Mouse (Mus musculus): Measurements from ENCODE around the gene Anxa11. TPM values are rescaled to one million over a fixed set of nuclear protein-coding genes. Genes with fewer than 3 reads are reported as not detected.
"Not testable (repeated sequence)": the region's sequence is repeated elsewhere in the genome, so short reads cannot be mapped to it uniquely, and the experiment has no call there.

The Anxa11 gene
- polyA plus RNA-seq, 1 experiment from 2014 or later: 1.7 TPM

GRCm38 (mm10) chr14:25845832-25846383 lies 4.0 kb downstream of the Anxa11 start:
- Histone ChIP-seq H3K4me3 (no peak overlapping the region), H3K9ac (replicated peaks) (no peak overlapping the region), H3K36me3 (no peaks in the 10 kb centered on the region), H3K27me3 (peaks cover 18% of the 10 kb centered on the region; the same call in 1 of the 2 replicates), H3K27ac (replicated peaks) (no peak overlapping the region), H3K4me1 (peaks cover 13% of the 10 kb centered on the region), H3K4me2 (replicated peaks) (no peak overlapping the region), H3K9me3 (no peaks in the 10 kb centered on the region)
- ATAC-seq (replicated peaks): no peak
- 95% methylated on average over 6 of the region's 6 CpGs for WGBS

- Histone ChIP-seq H3K36me3 (no peaks in the 10 kb centered on the region), H3K27me3 (peaks cover 14% of the 10 kb centered on the region; the same call in 1 of the 2 replicates), H3K27ac (replicated peaks) (no peak overlapping the region), H3K4me3 (no peak overlapping the region), H3K4me1 (peaks cover 13% of the 10 kb centered on the region), H3K4me2 (replicated peaks) (no peak overlapping the region), H3K9me3 (no peaks in the 10 kb centered on the region), H3K9ac (replicated peaks) (no peak overlapping the region)
- ATAC-seq (replicated peaks): no peak
- WGBS: 85% methylated on average over 8 of the region's 8 CpGs
These were observed 4.6 kb downstream of the Anxa11 start for GRCm38 (mm10) chr14:25846516-25846915.

DNA sequence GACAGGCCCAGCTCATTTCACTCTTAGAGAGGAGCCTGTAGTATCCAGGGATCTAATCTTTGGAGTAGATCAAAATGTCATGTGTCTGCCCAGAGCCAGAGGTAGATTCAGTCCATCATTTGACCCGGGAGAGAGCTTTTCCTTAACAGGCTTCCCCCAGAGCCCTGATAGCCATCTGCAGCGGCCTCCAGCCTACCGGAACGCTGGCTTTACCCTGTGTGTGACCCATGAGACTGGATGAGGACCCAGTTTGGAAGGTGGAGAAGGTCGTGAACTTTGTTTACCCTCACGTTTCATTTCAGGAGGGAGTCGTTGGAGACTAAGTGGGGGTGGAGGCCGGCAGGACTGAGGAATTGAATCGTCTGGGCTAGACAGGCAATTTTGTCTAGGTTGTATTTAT lies 5.7 kb downstream of the Anxa11 start:
- Histone ChIP-seq H3K27ac (replicated peaks) (no peak overlapping the region), H3K4me2 (replicated peaks) (no peak overlapping the region), H3K4me3 (no peak overlapping the region), H3K9me3 (no peaks in the 10 kb centered on the region), H3K9ac (replicated peaks) (no peak overlapping the region), H3K27me3 (0 out of 2 replicates have a peak, but pooled peaks cover 4% of the 10 kb centered on the region), H3K4me1 (peaks cover 1% of the 10 kb centered on the region; the same call in 1 of the 2 replicates), H3K36me3 (no peaks in the 10 kb centered on the region)
- WGBS: 68% methylated on average over 9 of the region's 9 CpGs
- ATAC-seq (replicated peaks): no peak

DNA sequence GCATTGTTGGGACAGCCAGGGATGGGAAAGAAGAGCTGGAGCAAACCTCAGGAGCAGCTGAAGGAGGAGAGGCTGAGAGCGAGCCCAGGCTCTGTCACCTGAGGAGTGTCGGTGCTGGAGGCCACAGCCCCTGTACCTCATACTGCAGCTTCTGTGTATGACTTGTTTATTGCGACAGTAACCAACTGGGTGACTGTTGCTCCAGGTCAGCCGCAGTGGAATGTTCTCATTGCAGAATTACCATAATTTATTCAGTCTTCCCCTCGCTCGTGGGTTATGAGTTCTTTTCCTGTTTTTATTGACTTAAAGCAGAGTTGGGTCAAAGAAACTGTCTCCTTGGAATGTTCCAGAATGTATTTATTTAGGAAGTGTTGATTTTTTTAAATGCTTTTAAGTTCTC lies 6.3 kb downstream of the Anxa11 start:
- Histone ChIP-seq H3K27me3 (no peaks in the 10 kb centered on the region), H3K9ac (replicated peaks) (no peak overlapping the region), H3K4me1 (no peaks in the 10 kb centered on the region), H3K36me3 (no peaks in the 10 kb centered on the region), H3K4me2 (replicated peaks) (no peak overlapping the region), H3K27ac (replicated peaks) (no peak overlapping the region), H3K9me3 (no peaks in the 10 kb centered on the region), H3K4me3 (no peak overlapping the region)
- no peak for ATAC-seq (replicated peaks)
- 87% methylated on average over 6 of the region's 6 CpGs for WGBS

DNA sequence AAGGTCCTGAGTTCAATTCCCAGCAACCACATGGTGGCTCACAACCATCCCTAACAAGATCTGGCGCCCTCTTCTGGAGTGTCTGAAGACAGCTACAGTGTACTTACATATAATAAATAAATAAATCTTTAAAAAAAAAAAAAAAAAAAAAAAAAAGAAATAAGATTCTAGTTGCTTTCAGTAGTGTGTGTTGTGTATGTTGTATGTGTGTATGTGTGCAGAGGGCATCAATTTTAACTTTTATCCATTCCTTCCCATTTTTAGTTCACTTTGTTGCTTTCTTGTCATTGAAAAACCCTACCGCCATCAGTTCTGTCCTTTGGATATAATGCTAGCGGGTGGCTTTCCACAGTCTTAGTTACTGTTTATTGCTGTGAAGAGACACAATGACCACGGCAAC lies 6.8 kb downstream of the Anxa11 start:
- not testable (repeated sequence) for H3K9me3 ChIP-seq; ATAC-seq (replicated peaks)

DNA sequence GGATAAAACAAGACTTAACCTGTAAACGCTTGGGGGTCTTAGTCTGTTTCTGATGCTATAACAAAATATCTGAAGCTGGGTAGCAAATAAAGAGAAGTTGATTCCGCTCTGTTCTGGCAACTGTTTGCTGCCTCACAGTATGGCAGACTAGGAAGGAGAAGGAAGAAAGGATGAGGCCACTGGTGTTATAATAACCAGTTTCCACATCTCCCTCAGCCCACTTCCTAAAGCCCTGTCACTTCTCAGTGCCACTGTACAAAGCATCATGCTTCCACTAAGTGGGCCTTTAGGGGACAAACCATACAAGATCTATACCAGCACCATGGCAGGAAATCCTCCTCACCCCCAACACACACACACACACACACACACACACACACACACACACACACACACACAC lies 8.5 kb downstream of the Anxa11 start:
- 93% methylated on average over 2 of the region's 2 CpGs for WGBS
- Histone ChIP-seq H3K4me2 (replicated peaks) (no peak overlapping the region), H3K9ac (replicated peaks) (no peak overlapping the region), H3K36me3 (no peaks in the 10 kb centered on the region), H3K27ac (replicated peaks) (no peak overlapping the region), H3K9me3 (no peaks in the 10 kb centered on the region), H3K4me1 (no peaks in the 10 kb centered on the region), H3K27me3 (no peaks in the 10 kb centered on the region), H3K4me3 (no peak overlapping the region)
- ATAC-seq (replicated peaks): no peak

More for the DNA sequence above, 6.8 kb downstream of the Anxa11 start:
- H3K27me3 ChIP-seq; H3K4me1 ChIP-seq; H3K4me2 ChIP-seq (replicated peaks); H3K4me3 ChIP-seq; H3K9ac ChIP-seq (replicated peaks); H3K27ac ChIP-seq (replicated peaks); H3K36me3 ChIP-seq: not testable (repeated sequence)
- 91% methylated on average over 3 of the region's 4 CpGs for WGBS

GRCm38 (mm10) chr14:25851189-25851588 lies 9.2 kb downstream of the Anxa11 start:
- Histone ChIP-seq H3K9ac (replicated peaks) (no peak overlapping the region), H3K4me3 (no peak overlapping the region), H3K9me3 (no peaks in the 10 kb centered on the region), H3K27me3 (no peaks in the 10 kb centered on the region), H3K36me3 (no peaks in the 10 kb centered on the region), H3K4me1 (no peaks in the 10 kb centered on the region), H3K4me2 (replicated peaks) (no peak overlapping the region), H3K27ac (replicated peaks) (no peak overlapping the region)
- 80% methylated on average over 6 of the region's 6 CpGs for WGBS
- no peak for ATAC-seq (replicated peaks)

DNA sequence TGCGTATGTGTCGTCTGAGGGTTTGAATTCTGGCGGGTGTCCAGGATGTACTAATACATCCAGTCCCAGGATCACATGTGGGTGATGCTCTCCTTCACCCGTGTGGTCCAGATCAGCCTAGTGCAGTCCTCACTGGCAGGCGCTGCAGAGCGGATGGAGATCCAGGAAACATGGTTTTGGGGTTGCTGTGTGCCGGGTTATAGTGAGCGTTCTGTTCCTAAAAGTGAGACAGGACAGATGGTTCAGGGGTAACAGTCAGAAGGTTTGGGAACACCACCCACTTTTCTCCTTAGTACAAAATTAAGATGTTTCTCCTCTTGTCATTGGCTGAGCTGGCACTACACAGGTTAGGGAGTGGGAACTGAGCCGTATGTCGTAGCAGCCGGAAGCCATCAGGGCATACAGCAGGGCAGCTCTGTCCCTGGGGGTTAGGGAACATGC lies 10.2 kb downstream of the Anxa11 start:
- Histone ChIP-seq H3K27ac (replicated peaks) (no peak overlapping the region), H3K9me3 (no peaks in the 10 kb centered on the region), H3K27me3 (no peaks in the 10 kb centered on the region), H3K36me3 (no peaks in the 10 kb centered on the region), H3K4me1 (no peaks in the 10 kb centered on the region), H3K4me2 (replicated peaks) (no peak overlapping the region), H3K9ac (replicated peaks) (no peak overlapping the region), H3K4me3 (no peak overlapping the region)
- ATAC-seq (replicated peaks): no peak
- WGBS: 81% methylated on average over 11 of the region's 11 CpGs

DNA sequence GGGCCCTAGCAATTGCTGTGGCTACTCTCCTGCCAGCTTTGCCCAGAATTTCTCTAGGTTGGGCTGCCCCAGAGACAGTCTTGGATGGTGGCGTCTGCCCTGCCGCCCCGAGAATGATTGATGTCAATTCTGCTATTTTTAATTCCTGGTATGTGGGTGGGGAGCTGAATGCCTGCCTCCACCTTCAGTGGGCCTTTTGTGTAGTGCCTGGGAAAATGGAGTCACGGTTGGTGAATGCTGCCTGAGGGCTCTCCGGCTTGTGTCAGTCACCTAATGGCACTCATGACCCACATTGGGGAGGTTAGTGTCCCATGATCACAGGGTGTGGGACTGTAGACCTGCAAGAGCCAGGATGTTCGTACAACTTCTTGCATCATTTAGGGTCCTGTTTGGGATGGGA lies 11.3 kb downstream of the Anxa11 start:
- Histone ChIP-seq H3K36me3 (no peaks in the 10 kb centered on the region), H3K4me2 (replicated peaks) (no peak overlapping the region), H3K27me3 (no peaks in the 10 kb centered on the region), H3K9me3 (no peaks in the 10 kb centered on the region), H3K4me3 (no peak overlapping the region), H3K27ac (replicated peaks) (no peak overlapping the region), H3K4me1 (no peaks in the 10 kb centered on the region), H3K9ac (replicated peaks) (no peak overlapping the region)
- no peak for ATAC-seq (replicated peaks)
- WGBS: 76% methylated on average over 6 of the region's 6 CpGs

GRCm38 (mm10) chr14:25853717-25854452 lies 11.9 kb downstream of the Anxa11 start:
- Histone ChIP-seq H3K4me1 (no peaks in the 10 kb centered on the region), H3K9ac (replicated peaks) (no peak overlapping the region), H3K36me3 (no peaks in the 10 kb centered on the region), H3K27ac (replicated peaks) (no peak overlapping the region), H3K4me3 (no peak overlapping the region), H3K27me3 (no peaks in the 10 kb centered on the region), H3K4me2 (replicated peaks) (no peak overlapping the region), H3K9me3 (no peaks in the 10 kb centered on the region)
- no peak for ATAC-seq (replicated peaks)
- 89% methylated on average over 16 of the region's 16 CpGs for WGBS

DNA sequence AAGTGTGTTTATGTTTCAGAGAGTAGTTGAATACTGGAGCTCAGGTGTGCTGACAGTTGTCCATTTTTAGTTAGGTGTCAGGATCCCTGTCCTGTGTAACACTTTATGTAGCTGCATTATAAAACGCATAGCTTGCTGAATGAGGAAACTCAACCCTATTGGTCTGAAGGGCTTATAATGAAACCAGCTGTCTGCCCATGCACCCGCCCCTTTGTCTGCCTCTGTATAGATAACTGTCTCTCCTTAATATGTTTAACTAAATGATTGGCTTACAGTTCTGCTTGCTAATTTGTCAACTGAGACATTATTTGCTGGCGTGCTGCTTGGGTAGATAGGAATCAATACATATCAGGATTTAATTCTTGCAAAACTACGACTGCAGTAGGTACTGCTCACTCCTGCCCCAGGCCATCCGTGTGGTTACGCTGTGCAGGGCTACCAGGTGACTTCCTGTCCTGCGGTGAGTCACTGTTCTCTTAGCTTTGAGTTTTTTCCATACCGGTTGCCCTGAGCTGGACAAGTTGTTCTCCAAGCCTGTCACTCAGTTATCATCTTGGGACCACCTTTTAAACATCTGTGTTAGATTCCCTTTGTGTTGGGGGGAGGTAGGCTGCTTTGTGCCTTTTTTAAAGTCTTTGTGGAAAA lies 13.4 kb downstream of the Anxa11 start:
- 76% methylated on average over 8 of the region's 8 CpGs for WGBS
- no peak for ATAC-seq (replicated peaks)

DNA sequence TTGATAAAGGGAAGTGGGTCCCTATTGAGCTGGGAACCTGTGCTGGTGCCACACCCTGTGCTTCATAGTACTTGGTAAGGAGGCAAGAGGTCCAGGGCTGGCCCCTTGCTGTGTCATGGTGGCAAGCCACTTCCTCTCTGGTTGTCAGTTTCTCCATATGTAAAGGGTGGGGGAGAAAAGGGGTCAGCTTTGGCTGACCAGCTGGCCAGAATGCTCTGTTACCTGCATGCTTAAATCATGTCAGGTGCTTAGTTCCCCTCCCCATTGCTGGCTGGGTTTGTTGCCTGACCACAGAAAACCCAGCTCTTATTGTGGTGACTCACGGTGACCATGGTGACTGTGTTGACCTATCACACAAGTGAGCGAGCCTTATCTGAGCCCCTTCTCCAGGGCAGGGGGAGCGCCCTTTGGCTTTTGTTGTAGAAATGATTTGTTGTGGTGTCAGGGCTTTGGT lies 15.2 kb downstream of the Anxa11 start:
- no peak overlapping the region for H3K27ac ChIP-seq (replicated peaks)
- 87% methylated on average over 3 of the region's 3 CpGs for WGBS
- H3K36me3 ChIP-seq: no peaks in the 10 kb centered on the region
- no peaks in the 10 kb centered on the region for H3K27me3 ChIP-seq
- no peaks in the 10 kb centered on the region for H3K9me3 ChIP-seq
- H3K4me1 ChIP-seq: no peaks in the 10 kb centered on the region
- H3K4me2 ChIP-seq (replicated peaks): no peak overlapping the region
- H3K4me3 ChIP-seq: no peak overlapping the region
- no peak for ATAC-seq (replicated peaks)
- H3K9ac ChIP-seq (replicated peaks): no peak overlapping the region

More for the DNA sequence above, 13.4 kb downstream of the Anxa11 start:
- Histone ChIP-seq H3K4me1 (no peaks in the 10 kb centered on the region), H3K4me2 (replicated peaks) (no peak overlapping the region), H3K36me3 (no peaks in the 10 kb centered on the region), H3K9me3 (no peaks in the 10 kb centered on the region), H3K27me3 (no peaks in the 10 kb centered on the region), H3K9ac (replicated peaks) (no peak overlapping the region), H3K4me3 (no peak overlapping the region), H3K27ac (replicated peaks) (no peak overlapping the region)

Measured in forebrain, embryonic 15.5 days (tissue).